Mouse (Mus musculus) midbrain, embryonic 10.5 days (tissue): ENCODE data around the gene Pklr. TPM values are rescaled to one million over a fixed set of nuclear protein-coding genes. Genes with fewer than 3 reads are reported as not detected.

Experiments used
- DNase-seq: peaks from one replicate; pipeline ENCODE4 v3.0.0-alpha.2; 2017; ENCODE audit warnings: low spot score
- H3K27ac ChIP-seq: fragments of 300-500 bp; sonication (generic); replicated peaks from 2 replicates; pipeline ENCODE4 v1.5.1; 2016; ENCODE audit warnings: mild to moderate bottlenecking
- H3K27me3 ChIP-seq: fragments of 300-500 bp; sonication (generic); 2 replicates; pipeline ENCODE4 v1.6.1; 2016; ENCODE audit warnings: low read depth, mild to moderate bottlenecking; ENCODE audit not compliant: poor library complexity, severe bottlenecking
- H3K36me3 ChIP-seq: fragments of 300-500 bp; sonication (generic); 2 replicates; pipeline ENCODE4 v1.6.1; 2016; ENCODE audit warnings: mild to moderate bottlenecking, moderate library complexity
- H3K4me1 ChIP-seq: fragments of 300-500 bp; sonication (generic); 2 replicates; pipeline ENCODE4 v1.6.1; 2016
- H3K4me3 ChIP-seq: fragments of 300-500 bp; sonication (generic); 2 replicates; pipeline ENCODE4 v1.5.1; 2016; ENCODE audit warnings: mild to moderate bottlenecking, moderate library complexity
- H3K9me3 ChIP-seq: fragments of 300-500 bp; sonication (generic); replicated peaks from 2 replicates; pipeline ENCODE4 v1.6.1; 2016; ENCODE audit warnings: mild to moderate bottlenecking
- WGBS: fragments of 180-500 bp; shearing (Covaris S2); methylation state at CpG from one replicate; pipeline ENCODE4 v1.1.7; 2016; 5-methylcytosine and 5-hydroxymethylcytosine counted together
- polyA plus RNA-seq: library from polyadenylated mRNA; unstranded; fragments of >200 nt; fragmentation: Nextera tagmentation; extraction: Ambion mirVana; gene quantifications from 2 replicates; pipeline ENCODE4 v1.2.1, GENCODE M21; 2016

The Pklr gene
- polyA plus RNA-seq, 1 experiment from 2014 or later: 5.9 TPM

DNA sequence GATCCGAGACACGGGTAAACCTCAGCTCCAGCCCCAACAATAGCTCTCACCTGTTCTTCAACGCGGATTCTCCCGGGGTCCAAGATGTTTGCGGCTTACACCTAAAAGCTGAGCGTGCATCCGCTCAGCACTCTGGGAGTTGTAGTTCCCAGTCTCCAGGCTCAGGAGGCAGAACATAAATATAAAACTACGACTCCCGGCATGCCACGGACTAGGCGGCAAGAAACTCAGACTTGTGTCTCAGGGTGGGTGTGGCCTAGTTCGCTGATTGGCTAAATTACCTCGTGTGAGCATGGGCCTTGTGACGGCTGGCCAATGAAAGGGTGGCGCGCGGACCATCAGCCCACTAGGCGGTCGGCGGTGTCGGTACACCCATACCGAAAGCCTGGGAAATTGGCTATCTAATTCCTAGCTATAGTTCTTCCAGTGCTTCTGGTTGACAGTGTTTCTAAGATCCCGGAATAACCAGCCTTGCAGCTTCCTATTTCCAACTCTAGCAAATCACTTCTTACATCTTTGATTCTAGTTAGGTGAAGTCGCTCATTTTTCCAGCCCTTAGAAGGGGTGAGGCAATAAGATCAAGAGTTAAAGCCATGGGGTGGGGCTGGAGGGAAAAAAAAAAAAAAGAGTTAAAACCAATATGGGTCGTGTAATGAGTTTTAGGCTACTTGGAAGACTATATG lies 34.0 kb upstream of the Pklr start, which contains the start of gene Fdps:
TSS of gene Fdps (minus strand) at position 148 of the 683 bp plus-strand sequence.
- DNase-seq: peak; percentile 95
- Histone ChIP-seq H3K36me3 (peaks cover 35% of the 10 kb centered on the region), H3K9me3 (no peaks in the 10 kb centered on the region), H3K27me3 (no peaks in the 10 kb centered on the region), H3K4me3 (peak within 1 kb of the TSS; percentile 84), H3K4me1 (peaks cover 41% of the 10 kb centered on the region), H3K27ac (peak within 1 kb of the TSS; percentile 89)
- WGBS: under 1% methylated on average over 26 of the region's 26 CpGs

DNA sequence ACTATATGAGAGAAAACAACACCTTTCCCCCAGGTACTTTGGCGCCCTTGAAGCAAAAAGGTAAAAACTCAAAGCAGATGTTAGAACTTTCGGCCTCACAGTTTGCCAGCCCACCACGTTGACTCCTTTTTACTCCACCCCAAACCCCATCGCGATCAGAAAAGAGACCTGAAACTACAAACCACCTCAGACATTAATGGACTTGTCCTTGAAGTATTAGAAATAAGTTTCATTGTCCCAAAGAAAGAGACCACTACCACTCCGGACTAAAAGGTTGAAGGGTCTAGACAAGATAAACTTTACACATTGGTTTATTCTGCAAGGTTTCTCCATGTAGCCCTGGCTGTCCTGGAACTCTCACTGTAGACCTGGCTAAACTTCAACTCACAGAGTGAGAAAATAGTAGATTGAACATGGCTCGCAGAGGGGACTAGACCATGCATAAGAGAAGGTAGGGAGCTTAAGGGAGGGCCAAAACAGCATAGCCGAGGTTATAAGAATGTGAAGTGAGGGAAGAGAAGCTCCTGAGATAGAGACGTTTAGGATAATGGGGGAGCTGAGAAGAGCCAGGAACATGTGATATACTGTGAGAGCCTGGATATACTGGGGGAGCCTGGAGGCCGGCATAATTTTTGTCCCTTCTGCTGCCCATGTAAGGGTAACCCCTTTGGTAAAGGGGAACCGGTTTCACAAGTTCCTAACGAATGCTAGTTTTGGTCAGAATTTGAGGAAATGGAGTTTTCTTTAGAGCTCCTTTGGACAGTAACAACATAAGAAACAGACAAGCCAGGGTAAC lies 33.2 kb upstream of the Pklr start:
- Histone ChIP-seq H3K36me3 (peaks cover 28% of the 10 kb centered on the region), H3K27me3 (no peaks in the 10 kb centered on the region), H3K4me3 (peak overlapping the region; percentile 84), H3K27ac (peak overlapping the region; percentile 80), H3K9me3 (no peaks in the 10 kb centered on the region), H3K4me1 (peaks cover 41% of the 10 kb centered on the region)
- 66% methylated on average over 12 of the region's 12 CpGs for WGBS
- no peak for DNase-seq

DNA sequence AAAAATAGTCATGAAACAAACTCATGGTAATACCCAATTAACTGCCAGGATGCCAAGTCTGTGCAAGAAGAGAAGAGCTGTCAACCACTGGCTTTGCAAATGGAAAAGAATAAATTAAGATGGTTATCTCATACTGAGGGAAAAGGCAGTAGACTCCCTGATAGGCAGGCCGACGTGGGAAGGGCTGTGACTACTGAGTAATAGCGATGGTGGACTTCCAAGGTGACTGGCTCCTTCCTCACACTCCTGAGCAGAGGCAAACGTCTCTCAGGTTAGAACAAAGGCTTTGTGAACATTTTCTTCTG lies 32.7 kb upstream of the Pklr start:
- Histone ChIP-seq H3K27ac (peak overlapping the region; percentile 80), H3K9me3 (no peaks in the 10 kb centered on the region), H3K27me3 (no peaks in the 10 kb centered on the region), H3K4me3 (no peak overlapping the region), H3K36me3 (peaks cover 22% of the 10 kb centered on the region), H3K4me1 (peaks cover 38% of the 10 kb centered on the region)
- no peak for DNase-seq
- WGBS: 81% methylated on average over 4 of the region's 4 CpGs

DNA sequence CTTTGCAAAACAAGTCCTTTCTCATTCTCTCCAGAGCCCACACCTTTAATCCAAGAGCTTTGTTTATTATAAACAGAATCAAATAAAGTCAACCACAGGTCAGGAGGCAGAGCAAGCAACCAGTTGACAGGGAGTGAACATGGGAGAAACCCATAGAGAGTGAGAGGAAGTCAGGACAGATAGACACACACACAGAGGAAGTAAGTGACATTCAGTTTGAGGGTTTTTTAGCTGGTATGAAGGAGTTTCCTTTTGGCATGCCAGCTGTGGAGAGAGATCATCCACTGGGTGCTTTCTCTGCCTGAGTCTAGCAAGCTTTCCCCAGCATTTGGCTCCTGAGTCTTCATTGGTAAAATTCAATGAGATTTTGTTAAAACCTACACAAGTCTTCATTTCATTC lies 29.1 kb upstream of the Pklr start:
- no peak for DNase-seq
- no peaks in the 10 kb centered on the region for H3K36me3 ChIP-seq
- H3K4me3 ChIP-seq: no peak overlapping the region
- H3K27ac ChIP-seq: no peak overlapping the region
- H3K4me1 ChIP-seq: peaks cover 9% of the 10 kb centered on the region
- no peaks in the 10 kb centered on the region for H3K27me3 ChIP-seq
- H3K9me3 ChIP-seq: no peaks in the 10 kb centered on the region

DNA sequence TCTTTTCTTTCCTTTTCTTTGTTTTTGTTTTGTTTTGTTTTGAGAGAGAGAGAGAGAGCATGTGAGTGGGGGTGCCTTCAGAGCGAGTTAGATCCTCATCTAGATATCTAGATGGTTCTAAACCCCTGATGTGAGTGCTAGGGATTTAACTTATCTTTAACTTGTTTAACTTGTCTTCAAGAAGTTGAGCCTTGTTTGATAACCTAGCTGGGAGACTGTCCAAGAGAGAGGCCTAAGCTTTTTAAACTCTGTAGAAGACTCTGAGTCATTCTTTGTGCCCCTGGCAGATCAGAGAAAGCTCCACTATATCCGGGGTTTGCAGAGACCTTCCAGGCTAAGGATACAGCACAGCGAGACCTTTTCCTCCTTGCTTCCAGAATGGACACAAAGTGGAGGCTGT lies 28.4 kb upstream of the Pklr start:
- no peaks in the 10 kb centered on the region for H3K36me3 ChIP-seq
- H3K27ac ChIP-seq: no peak overlapping the region
- no peaks in the 10 kb centered on the region for H3K27me3 ChIP-seq
- 79% methylated on average over 3 of the region's 3 CpGs for WGBS
- no peak overlapping the region for H3K4me3 ChIP-seq
- no peaks in the 10 kb centered on the region for H3K9me3 ChIP-seq
- DNase-seq: no peak
- H3K4me1 ChIP-seq: peaks cover 4% of the 10 kb centered on the region

DNA sequence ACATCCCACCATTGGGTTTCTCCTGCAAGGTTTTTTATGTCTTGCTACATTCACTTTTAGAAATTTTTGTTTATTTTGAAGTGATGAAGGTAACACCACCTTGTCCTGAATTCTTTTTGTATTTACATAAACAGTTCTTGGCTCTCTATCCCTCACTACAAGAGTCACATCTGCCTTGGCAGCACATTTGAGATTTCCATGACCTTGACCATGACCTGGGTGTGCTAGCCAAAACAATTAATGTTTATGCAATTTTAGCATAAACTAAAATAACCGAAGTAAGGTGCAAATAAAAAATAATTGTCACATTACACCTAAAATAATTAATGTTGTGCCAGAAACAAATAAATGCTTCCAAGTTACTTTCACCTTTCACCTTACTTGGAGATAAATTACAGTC lies 27.8 kb upstream of the Pklr start:
- Histone ChIP-seq H3K36me3 (no peaks in the 10 kb centered on the region), H3K4me1 (no peaks in the 10 kb centered on the region), H3K27ac (no peak overlapping the region), H3K4me3 (no peak overlapping the region), H3K9me3 (no peaks in the 10 kb centered on the region), H3K27me3 (no peaks in the 10 kb centered on the region)
- WGBS: 78% methylated on average over 1 of the region's 1 CpGs
- DNase-seq: no peak

DNA sequence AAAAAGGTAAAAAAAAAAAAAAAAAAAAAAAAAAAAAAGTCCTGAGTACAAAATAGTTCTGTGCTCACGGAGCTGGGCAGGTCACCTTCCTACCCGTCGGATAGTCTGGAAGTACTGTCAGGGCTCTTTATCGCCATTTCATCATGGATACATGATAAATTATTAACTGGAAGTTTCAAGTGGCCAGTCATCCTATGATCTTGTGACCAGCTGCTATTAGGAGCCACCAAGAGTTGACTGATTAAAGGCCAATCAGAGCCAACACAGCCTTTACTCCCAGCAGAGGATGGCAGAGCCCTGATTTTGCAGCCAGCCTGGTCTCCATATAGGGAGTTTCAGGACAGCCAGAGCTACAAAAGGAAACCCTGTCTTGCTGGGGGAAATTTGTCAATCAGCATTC lies 22.9 kb upstream of the Pklr start:
- WGBS: 90% methylated on average over 4 of the region's 4 CpGs
- H3K4me1 ChIP-seq: no peaks in the 10 kb centered on the region
- H3K27ac ChIP-seq: no peak overlapping the region

DNA sequence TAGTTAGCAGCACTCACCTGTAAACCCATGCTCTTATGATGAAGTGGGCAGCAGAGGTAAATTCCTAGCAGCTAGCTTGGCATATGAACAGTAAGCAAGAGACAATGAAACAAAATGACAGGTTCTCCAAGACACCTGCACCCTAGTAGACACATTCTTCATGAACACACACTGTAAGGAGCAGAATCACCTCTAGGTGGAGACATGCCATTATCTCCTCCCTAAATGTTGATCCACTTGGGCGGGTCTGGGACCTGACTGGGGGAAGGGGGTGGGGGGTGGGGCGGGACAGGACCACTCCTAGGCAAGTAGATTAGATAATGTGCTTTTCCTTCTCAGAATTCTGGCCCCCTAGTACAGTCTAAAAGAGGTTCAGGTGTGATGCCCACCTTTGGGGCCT lies 20.4 kb upstream of the Pklr start:
- H3K4me3 ChIP-seq: no peak overlapping the region
- no peak for DNase-seq
- H3K36me3 ChIP-seq: no peaks in the 10 kb centered on the region
- no peaks in the 10 kb centered on the region for H3K27me3 ChIP-seq
- 14% methylated on average over 2 of the region's 2 CpGs for WGBS
- H3K27ac ChIP-seq: no peak overlapping the region
- H3K4me1 ChIP-seq: no peaks in the 10 kb centered on the region
- H3K9me3 ChIP-seq: no peaks in the 10 kb centered on the region

More for the DNA sequence above, 22.9 kb upstream of the Pklr start:
- DNase-seq: no peak
- H3K27me3 ChIP-seq: no peaks in the 10 kb centered on the region
- no peaks in the 10 kb centered on the region for H3K9me3 ChIP-seq
- no peak overlapping the region for H3K4me3 ChIP-seq
- no peaks in the 10 kb centered on the region for H3K36me3 ChIP-seq

DNA sequence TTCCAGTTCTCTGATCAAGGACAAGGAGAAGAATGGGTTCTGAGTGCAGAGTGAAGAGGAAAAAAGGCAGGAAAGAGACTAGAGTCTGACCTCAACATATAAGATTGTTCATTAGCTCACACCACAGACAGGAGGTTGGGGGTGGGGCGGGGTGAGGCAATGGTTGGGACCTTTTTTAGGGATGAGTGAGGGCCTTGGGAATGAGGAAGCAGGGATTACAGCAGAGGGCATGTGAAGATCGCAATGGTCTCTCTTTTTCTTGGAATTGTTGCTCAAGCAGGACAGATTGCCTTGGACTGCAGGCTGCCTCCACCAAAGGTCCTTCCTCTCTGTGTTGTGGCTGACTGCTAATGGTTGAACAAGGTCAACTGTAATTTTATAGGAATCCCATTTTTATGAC lies 12.6 kb upstream of the Pklr start:
- no peak for DNase-seq
- 84% methylated on average over 2 of the region's 2 CpGs for WGBS
- H3K27ac ChIP-seq: no peak overlapping the region

DNA sequence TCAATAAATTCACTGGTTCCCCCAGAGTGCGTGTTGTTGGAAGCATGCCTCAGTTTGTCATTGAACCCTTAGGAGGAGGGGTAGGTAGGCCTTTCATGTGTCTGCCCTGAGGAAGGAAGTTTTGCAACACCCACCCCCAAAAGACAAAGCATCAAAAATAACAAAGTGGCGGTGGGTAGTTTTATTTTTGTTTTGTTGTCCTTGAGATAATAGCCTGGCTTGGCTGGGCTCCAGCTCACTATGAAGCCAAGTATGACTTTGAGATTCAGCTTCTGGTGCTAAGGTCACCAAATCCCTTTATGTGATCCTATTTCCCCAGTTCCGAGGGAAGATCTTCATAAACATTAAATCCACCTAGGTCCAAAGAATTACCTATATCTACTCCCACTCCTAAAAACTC lies 11.7 kb upstream of the Pklr start:
- H3K4me3 ChIP-seq: no peak overlapping the region
- H3K4me1 ChIP-seq: 0 out of 2 replicates have a peak, but pooled peaks cover 7% of the 10 kb centered on the region
- H3K9me3 ChIP-seq: no peaks in the 10 kb centered on the region
- no peak for DNase-seq
- no peaks in the 10 kb centered on the region for H3K36me3 ChIP-seq
- H3K27ac ChIP-seq: no peak overlapping the region
- no peaks in the 10 kb centered on the region for H3K27me3 ChIP-seq
- WGBS: 87% methylated on average over 3 of the region's 3 CpGs

More for the DNA sequence above, 12.6 kb upstream of the Pklr start:
- H3K27me3 ChIP-seq: no peaks in the 10 kb centered on the region
- 0 out of 2 replicates have a peak, but pooled peaks cover 3% of the 10 kb centered on the region for H3K4me1 ChIP-seq
- no peaks in the 10 kb centered on the region for H3K36me3 ChIP-seq
- no peak overlapping the region for H3K4me3 ChIP-seq
- H3K9me3 ChIP-seq: no peaks in the 10 kb centered on the region

DNA sequence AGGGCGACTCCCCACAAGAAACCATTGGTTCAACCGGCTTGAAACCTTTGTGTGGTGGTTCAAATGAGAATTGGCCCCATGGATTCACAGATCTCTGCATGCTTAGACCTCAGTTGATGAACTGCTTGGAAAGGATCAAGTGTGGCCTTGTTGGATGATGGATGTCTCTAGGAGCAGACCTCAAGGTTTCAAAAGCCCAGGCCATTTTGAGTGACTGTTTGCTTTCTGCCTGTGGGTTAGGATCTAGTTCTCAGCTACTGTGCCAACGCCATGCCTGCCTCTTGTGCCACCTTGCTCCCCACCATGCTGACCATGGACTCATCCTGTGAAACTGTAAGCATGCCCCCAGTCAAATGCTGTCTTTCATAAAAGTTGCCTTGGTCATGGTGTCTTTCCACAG lies 10.0 kb upstream of the Pklr start:
- H3K4me3 ChIP-seq: no peak overlapping the region
- WGBS: 83% methylated on average over 3 of the region's 3 CpGs
- no peaks in the 10 kb centered on the region for H3K36me3 ChIP-seq
- no peaks in the 10 kb centered on the region for H3K27me3 ChIP-seq
- H3K27ac ChIP-seq: no peak overlapping the region
- H3K4me1 ChIP-seq: 0 out of 2 replicates have a peak, but pooled peaks cover 7% of the 10 kb centered on the region
- no peak for DNase-seq
- H3K9me3 ChIP-seq: no peaks in the 10 kb centered on the region

DNA sequence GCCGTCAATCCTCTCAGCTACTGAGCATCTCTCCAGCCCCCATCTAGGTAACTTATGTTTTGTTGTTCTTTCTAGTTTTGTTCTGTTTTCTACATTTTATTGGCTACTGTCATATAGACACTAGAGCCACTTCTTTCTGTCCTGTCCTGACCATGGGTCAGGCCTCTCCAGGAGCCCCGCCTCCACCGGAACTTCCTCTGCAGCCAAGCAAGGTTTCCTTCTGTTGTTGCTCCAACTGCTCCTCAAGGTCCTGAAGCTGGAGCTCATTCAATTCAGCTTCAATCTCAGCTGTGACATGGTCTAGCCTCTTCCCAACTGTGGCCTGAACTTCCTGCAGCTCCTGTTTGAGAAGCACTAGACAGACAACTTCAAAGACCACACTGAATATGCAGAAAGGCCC lies 6.0 kb upstream of the Pklr start:
- H3K9me3 ChIP-seq: no peaks in the 10 kb centered on the region
- H3K27ac ChIP-seq: no peak overlapping the region
- 90% methylated on average over 3 of the region's 3 CpGs for WGBS
- H3K4me3 ChIP-seq: no peak overlapping the region
- DNase-seq: no peak
- H3K27me3 ChIP-seq: peaks cover 22% of the 10 kb centered on the region
- no peaks in the 10 kb centered on the region for H3K36me3 ChIP-seq
- peaks cover 17% of the 10 kb centered on the region for H3K4me1 ChIP-seq

DNA sequence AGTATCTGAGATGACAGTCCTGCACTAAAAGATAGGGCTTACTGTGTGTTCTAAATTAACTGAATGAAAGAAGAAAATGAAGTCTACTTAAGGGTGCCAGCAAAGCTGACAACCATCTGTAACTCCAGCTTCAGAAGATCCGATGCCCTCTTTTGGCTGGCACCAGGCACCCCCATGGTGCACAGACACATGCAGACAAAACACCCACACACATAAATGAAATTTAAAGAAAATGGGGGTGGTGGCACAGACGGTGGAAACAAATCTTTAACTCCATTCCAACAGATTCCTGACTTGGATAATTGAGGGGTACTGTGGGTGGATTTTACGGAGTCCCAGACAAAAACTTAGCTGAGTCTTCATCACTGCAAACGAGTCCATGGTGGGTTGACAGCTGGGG lies 4.1 kb upstream of the Pklr start:
- peaks cover 17% of the 10 kb centered on the region for H3K4me1 ChIP-seq
- peak overlapping the region; percentile 53 for H3K4me3 ChIP-seq
- H3K9me3 ChIP-seq: no peaks in the 10 kb centered on the region
- no peaks in the 10 kb centered on the region for H3K36me3 ChIP-seq
- no peak overlapping the region for H3K27ac ChIP-seq
- DNase-seq: no peak
- peaks cover 30% of the 10 kb centered on the region for H3K27me3 ChIP-seq
- WGBS: 60% methylated on average over 4 of the region's 4 CpGs
